Mouse (Mus musculus) liver, adult 2 months (tissue): ENCODE results near the gene Arhgap5.

Experiments
- CTCF ChIP-seq: fragments of 200-500 bp; IDR thresholded peaks from 2 replicates; pipeline ENCODE4 v1.5.1; 2011; ENCODE audit warnings: low read depth, low read length, control low read depth
- POLR2A ChIP-seq: fragments of 200-500 bp; IDR thresholded peaks from 2 replicates; pipeline ENCODE4 v1.6.1; 2011; ENCODE audit warnings: low read length, control low read depth; ENCODE audit not compliant: insufficient read depth; ENCODE audit errors: extremely low read depth

DNA sequence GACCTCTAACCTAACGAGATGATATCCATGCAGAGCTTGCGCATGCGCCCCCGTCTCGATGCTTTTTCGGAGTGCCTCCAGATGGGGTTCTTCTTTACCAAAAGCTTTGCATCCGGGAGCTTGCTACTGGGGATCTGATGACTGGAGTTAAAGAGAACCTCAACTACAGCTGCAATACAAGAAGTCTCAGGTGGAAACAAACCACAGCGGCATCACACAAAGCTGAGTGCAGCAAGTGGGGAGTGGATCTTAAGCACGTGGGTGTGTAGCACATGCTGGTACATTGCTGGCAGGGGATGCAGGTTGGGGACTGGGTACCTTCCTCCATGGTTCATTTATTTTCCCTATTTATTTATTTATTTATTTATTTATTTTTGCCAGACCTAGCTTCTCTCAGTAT is 22.9 kb upstream of the Arhgap5 start:
- TF ChIP-seq POLR2A: no peak
- TF ChIP-seq CTCF: no peak
